Mouse (Mus musculus) hindbrain, embryonic 10.5 days (tissue): Measurements from ENCODE around the gene Btnl2. TPM values are rescaled to one million over a fixed set of nuclear protein-coding genes. Genes with fewer than 3 reads are reported as not detected.
A peak's percentile ranks its signal among the peaks of the same experiment; 100 is the strongest.

Source experiments
- DNase-seq: peaks from one replicate; pipeline ENCODE4 v3.0.0-alpha.2; 2017; ENCODE audit warnings: low spot score
- H3K27ac ChIP-seq: fragments of 300-500 bp; sonication (generic); 2 replicates; pipeline ENCODE4 v1.5.1; 2016; ENCODE audit warnings: mild to moderate bottlenecking, moderate library complexity
- H3K27me3 ChIP-seq: fragments of 300-500 bp; sonication (generic); 2 replicates; pipeline ENCODE4 v1.6.1; 2016; ENCODE audit warnings: mild to moderate bottlenecking; ENCODE audit not compliant: poor library complexity, insufficient read depth, severe bottlenecking
- H3K36me3 ChIP-seq: fragments of 300-500 bp; sonication (generic); 2 replicates; pipeline ENCODE4 v1.6.1; 2016; ENCODE audit warnings: mild to moderate bottlenecking, moderate library complexity
- H3K4me1 ChIP-seq: fragments of 300-500 bp; sonication (generic); replicated peaks from 2 replicates; pipeline ENCODE4 v1.6.1; 2016; ENCODE audit warnings: mild to moderate bottlenecking
- H3K4me3 ChIP-seq: fragments of 300-500 bp; sonication (generic); 2 replicates; pipeline ENCODE4 v1.5.1; 2016; ENCODE audit warnings: mild to moderate bottlenecking, moderate library complexity
- H3K9me3 ChIP-seq: fragments of 300-500 bp; sonication (generic); 2 replicates; pipeline ENCODE4 v1.6.1; 2016; ENCODE audit warnings: mild to moderate bottlenecking, moderate library complexity
- WGBS: fragments of 180-500 bp; shearing (Covaris S2); methylation state at CpG from one replicate; pipeline ENCODE4 v1.1.7; 2016; 5-methylcytosine and 5-hydroxymethylcytosine counted together
- polyA plus RNA-seq: library from polyadenylated mRNA; unstranded; fragments of >200 nt; fragmentation: Nextera tagmentation; extraction: Ambion mirVana; gene quantifications from 2 replicates; pipeline ENCODE4 v1.2.1, GENCODE M21; 2016

Btnl2 gene
- polyA plus RNA-seq, 1 experiment from 2014 or later = not detected

DNA sequence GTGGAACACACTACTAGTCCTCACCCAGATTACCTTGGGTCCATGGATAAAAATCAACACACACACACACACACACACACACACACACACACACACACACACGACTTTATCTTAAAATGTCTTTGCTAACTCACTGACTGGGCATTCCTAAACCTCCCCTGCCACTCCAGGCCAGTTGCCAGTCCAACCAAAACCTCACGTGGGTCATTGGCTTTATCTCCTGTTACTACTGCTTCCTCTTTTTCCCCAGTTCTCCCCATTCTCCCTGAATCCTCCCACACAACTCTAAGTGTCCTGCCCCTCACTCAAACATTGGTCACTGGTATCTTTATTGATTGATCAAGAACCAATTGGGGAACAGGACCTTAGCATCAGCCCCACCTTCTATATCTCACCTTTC is 37.3 kb upstream of the Btnl2 start:
- Histone ChIP-seq H3K4me1 (0 out of 2 replicates have a peak, but pooled peaks cover 5% of the 10 kb centered on the region), H3K9me3 (no peaks in the 10 kb centered on the region), H3K27me3 (no peaks in the 10 kb centered on the region), H3K36me3 (no peaks in the 10 kb centered on the region), H3K27ac (no peak overlapping the region), H3K4me3 (no peak overlapping the region)
- 48% methylated on average over 2 of the region's 2 CpGs for WGBS
- DNase-seq = no peak

DNA sequence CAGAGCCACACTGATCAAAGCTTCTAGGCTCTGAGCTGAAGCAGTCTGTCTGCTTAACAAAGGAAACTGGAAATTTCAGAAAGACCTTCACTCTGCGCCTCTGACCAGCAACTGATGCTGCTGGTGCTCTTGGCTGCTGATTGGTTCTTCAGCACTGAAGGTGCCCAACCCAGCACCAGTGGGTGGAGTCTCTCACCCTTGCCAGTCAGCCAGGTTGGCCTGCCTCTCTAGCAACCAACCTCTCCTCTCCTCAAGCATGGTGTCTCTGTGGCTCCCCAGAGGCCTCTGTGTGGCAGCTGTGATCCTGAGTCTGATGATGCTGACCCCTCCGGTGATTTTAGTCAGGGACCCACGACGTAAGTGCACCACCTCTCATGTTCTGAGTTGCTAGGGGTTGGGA is 29.2 kb upstream of the Btnl2 start, which contains the start of gene H2-Eb2:
H2-Eb2 (plus strand) TSS at position 230 of the 400 bp plus-strand sequence.
- Histone ChIP-seq H3K27me3 (no peaks in the 10 kb centered on the region), H3K4me1 (peaks cover 7% of the 10 kb centered on the region; the same call in 1 of the 2 replicates), H3K36me3 (no peaks in the 10 kb centered on the region), H3K4me3 (no peak within 1 kb of the TSS), H3K27ac (no peak within 1 kb of the TSS), H3K9me3 (no peaks in the 10 kb centered on the region)
- DNase-seq = no peak
- 49% methylated on average over 4 of the region's 4 CpGs for WGBS

DNA sequence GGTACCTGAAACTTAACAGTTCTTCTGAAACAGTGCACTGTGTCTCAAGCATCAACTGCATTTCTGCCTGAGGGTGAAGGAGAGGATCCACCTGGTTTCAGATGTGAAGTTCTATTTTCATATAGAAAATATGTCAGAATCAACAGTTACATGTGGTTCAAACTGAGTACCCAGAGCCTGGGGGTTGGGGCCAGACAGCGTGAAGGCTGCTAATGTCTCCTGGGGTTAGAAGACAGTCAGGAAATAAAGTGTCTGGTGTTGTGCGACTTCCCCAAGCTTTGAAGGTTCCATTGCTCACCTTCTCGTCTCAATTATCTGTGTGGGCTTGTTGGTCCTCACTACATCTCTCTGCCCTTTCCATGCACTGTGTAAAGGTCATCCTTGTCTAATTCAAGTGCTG is 28.2 kb upstream of the Btnl2 start:
- Histone ChIP-seq H3K36me3 (no peaks in the 10 kb centered on the region), H3K27ac (no peak overlapping the region), H3K4me3 (no peak overlapping the region), H3K27me3 (no peaks in the 10 kb centered on the region), H3K9me3 (no peaks in the 10 kb centered on the region), H3K4me1 (peaks cover 7% of the 10 kb centered on the region; the same call in 1 of the 2 replicates)
- WGBS = 87% methylated on average over 3 of the region's 3 CpGs
- DNase-seq = no peak

- 79% methylated on average over 2 of the region's 2 CpGs for WGBS
- Histone ChIP-seq H3K9me3 (no peaks in the 10 kb centered on the region), H3K27ac (no peak overlapping the region), H3K4me3 (no peak overlapping the region), H3K4me1 (peaks cover 7% of the 10 kb centered on the region; the same call in 1 of the 2 replicates), H3K36me3 (no peaks in the 10 kb centered on the region), H3K27me3 (no peaks in the 10 kb centered on the region)
- no peak for DNase-seq
These were observed 24.8 kb upstream of the Btnl2 start for GRCm38 (mm10) chr17:34329807-34330206.

GRCm38 (mm10) chr17:34331200-34331599 is 23.4 kb upstream of the Btnl2 start:
- 100% methylated on average over 1 of the region's 1 CpGs for WGBS
- no peak for DNase-seq
- H3K4me3 ChIP-seq = no peak overlapping the region

GRCm38 (mm10) chr17:34340619-34341402 is 13.8 kb upstream of the Btnl2 start:
- Histone ChIP-seq H3K4me1 (peaks cover 7% of the 10 kb centered on the region; the same call in 1 of the 2 replicates), H3K27ac (no peak overlapping the region), H3K36me3 (no peaks in the 10 kb centered on the region), H3K27me3 (no peaks in the 10 kb centered on the region), H3K9me3 (no peaks in the 10 kb centered on the region), H3K4me3 (no peak overlapping the region)
- WGBS = 48% methylated on average over 3 of the region's 3 CpGs
- DNase-seq = no peak

More at GRCm38 (mm10) chr17:34331200-34331599, 23.4 kb upstream of the Btnl2 start:
- H3K36me3 ChIP-seq = no peaks in the 10 kb centered on the region
- H3K27me3 ChIP-seq = no peaks in the 10 kb centered on the region
- no peak overlapping the region for H3K27ac ChIP-seq
- H3K9me3 ChIP-seq = no peaks in the 10 kb centered on the region
- H3K4me1 ChIP-seq = 0 out of 2 replicates have a peak, but pooled peaks cover 3% of the 10 kb centered on the region

GRCm38 (mm10) chr17:34344882-34345281 is 9.7 kb upstream of the Btnl2 start:
- 87% methylated on average over 4 of the region's 4 CpGs for WGBS
- Histone ChIP-seq H3K9me3 (no peaks in the 10 kb centered on the region), H3K4me3 (no peak overlapping the region), H3K27me3 (no peaks in the 10 kb centered on the region), H3K4me1 (peaks cover 7% of the 10 kb centered on the region; the same call in 1 of the 2 replicates), H3K36me3 (no peaks in the 10 kb centered on the region), H3K27ac (no peak overlapping the region)
- DNase-seq = no peak

- no peaks in the 10 kb centered on the region for H3K9me3 ChIP-seq
- H3K27me3 ChIP-seq = no peaks in the 10 kb centered on the region; the same call in 1 of the 2 replicates
- DNase-seq = no peak
- WGBS = 86% methylated on average over 7 of the region's 7 CpGs
- H3K4me3 ChIP-seq = no peak overlapping the region
- H3K36me3 ChIP-seq = no peaks in the 10 kb centered on the region
- H3K4me1 ChIP-seq = peaks cover 6% of the 10 kb centered on the region; the same call in 1 of the 2 replicates
- no peak overlapping the region for H3K27ac ChIP-seq
These were observed 9.1 kb upstream of the Btnl2 start for GRCm38 (mm10) chr17:34345486-34345885.

DNA sequence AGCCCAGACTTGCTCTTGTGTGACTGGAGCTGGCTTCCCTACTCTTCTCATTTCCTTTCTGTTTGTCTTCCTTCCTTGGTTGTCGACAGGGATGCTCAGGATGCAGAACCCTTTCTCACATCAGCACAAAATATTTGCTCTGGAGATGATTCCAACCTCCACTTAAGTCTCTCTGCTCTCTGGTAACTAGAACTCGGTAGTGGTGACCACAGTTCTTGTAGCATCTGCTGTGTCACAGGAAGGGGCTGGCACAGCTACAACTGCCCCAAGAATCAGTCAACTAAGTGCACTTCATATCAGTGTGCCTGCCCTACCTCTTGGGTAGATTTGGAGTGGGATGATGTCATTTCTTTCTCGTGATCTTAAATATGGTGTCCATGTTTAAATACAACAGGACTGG is 8.6 kb upstream of the Btnl2 start:
- Histone ChIP-seq H3K27me3 (no peaks in the 10 kb centered on the region; the same call in 1 of the 2 replicates), H3K4me1 (peaks cover under 1% of the 10 kb centered on the region; the same call in 1 of the 2 replicates), H3K27ac (no peak overlapping the region), H3K36me3 (no peaks in the 10 kb centered on the region), H3K4me3 (no peak overlapping the region), H3K9me3 (no peaks in the 10 kb centered on the region)
- 87% methylated on average over 3 of the region's 3 CpGs for WGBS
- no peak for DNase-seq

- no peak overlapping the region for H3K4me3 ChIP-seq
- H3K27me3 ChIP-seq = no peaks in the 10 kb centered on the region; the same call in 1 of the 2 replicates
- H3K36me3 ChIP-seq = no peaks in the 10 kb centered on the region
- WGBS = 78% methylated on average over 6 of the region's 6 CpGs
- no peaks in the 10 kb centered on the region for H3K4me1 ChIP-seq
- H3K9me3 ChIP-seq = no peaks in the 10 kb centered on the region
- DNase-seq = no peak
- H3K27ac ChIP-seq = no peak overlapping the region
These were observed 6.9 kb upstream of the Btnl2 start for GRCm38 (mm10) chr17:34347606-34348308.

GRCm38 (mm10) chr17:34349429-34349828 is 5.2 kb upstream of the Btnl2 start:
- Histone ChIP-seq H3K4me3 (no peak overlapping the region), H3K27ac (no peak overlapping the region), H3K36me3 (no peaks in the 10 kb centered on the region), H3K9me3 (no peaks in the 10 kb centered on the region), H3K4me1 (no peaks in the 10 kb centered on the region), H3K27me3 (no peaks in the 10 kb centered on the region; the same call in 1 of the 2 replicates)
- WGBS = 3% methylated on average over 4 of the region's 4 CpGs
- DNase-seq = peak; percentile 78

GRCm38 (mm10) chr17:34354940-34355339 is 318 bp downstream of the Btnl2 start:
- no peak for DNase-seq
- Histone ChIP-seq H3K4me1 (no peaks in the 10 kb centered on the region), H3K27me3 (no peaks in the 10 kb centered on the region; the same call in 1 of the 2 replicates), H3K27ac (no peak overlapping the region), H3K4me3 (no peak overlapping the region), H3K9me3 (no peaks in the 10 kb centered on the region), H3K36me3 (no peaks in the 10 kb centered on the region)
- 92% methylated on average over 1 of the region's 1 CpGs for WGBS
